Mouse (Mus musculus): ENCODE data around the gene Cfap100. TPM values are rescaled to one million over a fixed set of nuclear protein-coding genes. Genes with fewer than 3 reads are reported as not detected.

Cfap100 gene
- polyA plus RNA-seq, 1 experiment: not detected

GRCm38 (mm10) chr6:90395751-90396150 is 32.8 kb downstream of the Cfap100 start:
- Histone ChIP-seq H3K36me3 (ENCODE audit: control insufficient read depth, insufficient read depth, low read length, poor library complexity, severe bottlenecking) (no peaks in the 10 kb centered on the region), H3K4me1 (ENCODE audit: control insufficient read depth, insufficient read depth, low read length) (no peaks in the 10 kb centered on the region), H3K27me3 (ENCODE audit: control insufficient read depth, insufficient read depth, low read length, poor library complexity, severe bottlenecking) (no peaks in the 10 kb centered on the region), H3K9ac (ENCODE audit: low read depth, poor library complexity, severe bottlenecking) (no peak overlapping the region), H3K9me3 (replicated peaks; ENCODE audit: control insufficient read depth, insufficient read depth, low read length, poor library complexity, severe bottlenecking) (no peaks in the 10 kb centered on the region), H3K4me3 (ENCODE audit: low read depth, low read length) (no peak overlapping the region), H3K27ac (ENCODE audit: insufficient read depth, low read length) (no peak overlapping the region)
- TF ChIP-seq EP300 (IDR thresholded peaks at IDR 0.05; ENCODE audit: insufficient read depth, low read depth, low read length): no peak
- TF ChIP-seq POLR2A (IDR thresholded peaks at IDR 0.05; ENCODE audit: insufficient read depth, low read length): no peak
- TF ChIP-seq CTCF (IDR thresholded peaks at IDR 0.05; ENCODE audit: low read depth, low read length): no peak

GRCm38 (mm10) chr6:90393948-90394347 is 34.6 kb downstream of the Cfap100 start:
- no peaks in the 10 kb centered on the region for H3K4me1 ChIP-seq (ENCODE audit: control insufficient read depth, insufficient read depth, low read length)
- H3K27ac ChIP-seq (ENCODE audit: insufficient read depth, low read length): no peak overlapping the region
- H3K9me3 ChIP-seq (replicated peaks; ENCODE audit: control insufficient read depth, insufficient read depth, low read length, poor library complexity, severe bottlenecking): no peaks in the 10 kb centered on the region
- no peak overlapping the region for H3K4me3 ChIP-seq (ENCODE audit: low read depth, low read length)
- H3K36me3 ChIP-seq (ENCODE audit: control insufficient read depth, insufficient read depth, low read length, poor library complexity, severe bottlenecking): no peaks in the 10 kb centered on the region
- TF ChIP-seq CTCF (IDR thresholded peaks at IDR 0.05; ENCODE audit: low read depth, low read length): no peak
- no peak for TF ChIP-seq EP300 (IDR thresholded peaks at IDR 0.05; ENCODE audit: insufficient read depth, low read depth, low read length)
- TF ChIP-seq POLR2A (IDR thresholded peaks at IDR 0.05; ENCODE audit: insufficient read depth, low read length): no peak
- H3K27me3 ChIP-seq (ENCODE audit: control insufficient read depth, insufficient read depth, low read length, poor library complexity, severe bottlenecking): no peaks in the 10 kb centered on the region
- no peak overlapping the region for H3K9ac ChIP-seq (ENCODE audit: low read depth, poor library complexity, severe bottlenecking)

GRCm38 (mm10) chr6:90390629-90391028 is 38.0 kb downstream of the Cfap100 start:
- H3K27ac ChIP-seq (ENCODE audit: insufficient read depth, low read length): no peak overlapping the region
- H3K9ac ChIP-seq (ENCODE audit: low read depth, poor library complexity, severe bottlenecking): no peak overlapping the region
- H3K36me3 ChIP-seq (ENCODE audit: control insufficient read depth, insufficient read depth, low read length, poor library complexity, severe bottlenecking): no peaks in the 10 kb centered on the region
- H3K4me3 ChIP-seq (ENCODE audit: low read depth, low read length): no peak overlapping the region
- no peak for TF ChIP-seq EP300 (IDR thresholded peaks at IDR 0.05; ENCODE audit: insufficient read depth, low read depth, low read length)
- no peak for TF ChIP-seq POLR2A (IDR thresholded peaks at IDR 0.05; ENCODE audit: insufficient read depth, low read length)
- no peak for TF ChIP-seq CTCF (IDR thresholded peaks at IDR 0.05; ENCODE audit: low read depth, low read length)
- H3K27me3 ChIP-seq (ENCODE audit: control insufficient read depth, insufficient read depth, low read length, poor library complexity, severe bottlenecking): no peaks in the 10 kb centered on the region
- H3K9me3 ChIP-seq (replicated peaks; ENCODE audit: control insufficient read depth, insufficient read depth, low read length, poor library complexity, severe bottlenecking): no peaks in the 10 kb centered on the region
- no peaks in the 10 kb centered on the region for H3K4me1 ChIP-seq (ENCODE audit: control insufficient read depth, insufficient read depth, low read length)

- no peak overlapping the region for H3K4me3 ChIP-seq (ENCODE audit: low read depth, low read length)
- H3K36me3 ChIP-seq (ENCODE audit: control insufficient read depth, insufficient read depth, low read length, poor library complexity, severe bottlenecking): peaks cover 16% of the 10 kb centered on the region
- H3K27ac ChIP-seq (ENCODE audit: insufficient read depth, low read length): no peak overlapping the region
- no peak overlapping the region for H3K9ac ChIP-seq (ENCODE audit: low read depth, poor library complexity, severe bottlenecking)
- no peaks in the 10 kb centered on the region for H3K4me1 ChIP-seq (ENCODE audit: control insufficient read depth, insufficient read depth, low read length)
- H3K27me3 ChIP-seq (ENCODE audit: control insufficient read depth, insufficient read depth, low read length, poor library complexity, severe bottlenecking): no peaks in the 10 kb centered on the region
- H3K9me3 ChIP-seq (replicated peaks; ENCODE audit: control insufficient read depth, insufficient read depth, low read length, poor library complexity, severe bottlenecking): no peaks in the 10 kb centered on the region
- TF ChIP-seq CTCF (IDR thresholded peaks at IDR 0.05; ENCODE audit: low read depth, low read length): no peak
- no peak for TF ChIP-seq EP300 (IDR thresholded peaks at IDR 0.05; ENCODE audit: insufficient read depth, low read depth, low read length)
- no peak for TF ChIP-seq POLR2A (IDR thresholded peaks at IDR 0.05; ENCODE audit: insufficient read depth, low read length)
Measured at GRCm38 (mm10) chr6:90381465-90381864, 47.1 kb downstream of the Cfap100 start.

GRCm38 (mm10) chr6:90377708-90378107 is 50.9 kb downstream of the Cfap100 start:
- TF ChIP-seq POLR2A (IDR thresholded peaks at IDR 0.05; ENCODE audit: insufficient read depth, low read length): no peak
- TF ChIP-seq CTCF (IDR thresholded peaks at IDR 0.05; ENCODE audit: low read depth, low read length): no peak
- TF ChIP-seq EP300 (IDR thresholded peaks at IDR 0.05; ENCODE audit: insufficient read depth, low read depth, low read length): no peak

GRCm38 (mm10) chr6:90374647-90375046 is 54.0 kb downstream of the Cfap100 start:
- TF ChIP-seq CTCF (IDR thresholded peaks at IDR 0.05; ENCODE audit: low read depth, low read length) (no peak), POLR2A (IDR thresholded peaks at IDR 0.05; ENCODE audit: insufficient read depth, low read length) (no peak), EP300 (IDR thresholded peaks at IDR 0.05; ENCODE audit: insufficient read depth, low read depth, low read length) (no peak)
- Histone ChIP-seq H3K36me3 (ENCODE audit: control insufficient read depth, insufficient read depth, low read length, poor library complexity, severe bottlenecking) (peaks cover 25% of the 10 kb centered on the region), H3K9me3 (replicated peaks; ENCODE audit: control insufficient read depth, insufficient read depth, low read length, poor library complexity, severe bottlenecking) (no peaks in the 10 kb centered on the region), H3K4me3 (ENCODE audit: low read depth, low read length) (no peak overlapping the region), H3K9ac (ENCODE audit: low read depth, poor library complexity, severe bottlenecking) (no peak overlapping the region), H3K27ac (ENCODE audit: insufficient read depth, low read length) (no peak overlapping the region), H3K4me1 (ENCODE audit: control insufficient read depth, insufficient read depth, low read length) (no peaks in the 10 kb centered on the region), H3K27me3 (ENCODE audit: control insufficient read depth, insufficient read depth, low read length, poor library complexity, severe bottlenecking) (no peaks in the 10 kb centered on the region)

More at GRCm38 (mm10) chr6:90377708-90378107, 50.9 kb downstream of the Cfap100 start:
- peaks cover 29% of the 10 kb centered on the region for H3K36me3 ChIP-seq (ENCODE audit: control insufficient read depth, insufficient read depth, low read length, poor library complexity, severe bottlenecking)
- H3K27me3 ChIP-seq (ENCODE audit: control insufficient read depth, insufficient read depth, low read length, poor library complexity, severe bottlenecking): no peaks in the 10 kb centered on the region
- no peak overlapping the region for H3K4me3 ChIP-seq (ENCODE audit: low read depth, low read length)
- H3K9me3 ChIP-seq (replicated peaks; ENCODE audit: control insufficient read depth, insufficient read depth, low read length, poor library complexity, severe bottlenecking): no peaks in the 10 kb centered on the region
- H3K4me1 ChIP-seq (ENCODE audit: control insufficient read depth, insufficient read depth, low read length): no peaks in the 10 kb centered on the region
- no peak overlapping the region for H3K9ac ChIP-seq (ENCODE audit: low read depth, poor library complexity, severe bottlenecking)
- H3K27ac ChIP-seq (ENCODE audit: insufficient read depth, low read length): no peak overlapping the region

Measured in ES-Bruce4 (cell line).